Mouse (Mus musculus): ENCODE measurements around the gene Ccpg1.

DNA sequence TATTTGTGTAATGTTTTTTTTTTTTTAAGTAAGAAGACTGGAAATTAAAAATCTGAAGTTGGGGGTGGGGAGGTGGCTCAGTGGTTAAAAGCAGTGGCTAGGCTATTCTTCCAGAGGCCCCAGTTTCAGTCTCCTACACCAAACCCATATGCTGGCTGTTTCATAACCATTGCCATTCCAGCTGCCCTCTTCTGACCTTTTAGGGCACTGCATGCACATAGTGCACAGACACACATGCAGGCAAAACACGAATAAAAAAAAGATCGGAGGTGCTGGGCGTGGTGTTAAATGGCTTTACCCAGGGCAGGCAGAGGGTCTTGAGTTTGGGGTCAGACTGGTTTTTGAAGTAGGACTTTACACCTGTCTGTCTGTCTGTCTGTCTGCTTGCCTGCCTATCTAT, 20.9 kb downstream of the Ccpg1 start:
- peak; percentile 9; the same call in 1 of the 2 replicates for TF ChIP-seq CTCF (IDR thresholded peaks at IDR 0.05; ENCODE audit: borderline replicate concordance, extremely low read depth, insufficient read depth, insufficient read length)
- TF ChIP-seq POLR2A (IDR thresholded peaks at IDR 0.05; ENCODE audit: borderline replicate concordance, extremely low read depth, insufficient read depth, insufficient read length, poor library complexity, severe bottlenecking): no peak
